Mouse (Mus musculus): ENCODE data around the gene Clcn2. TPM values are rescaled to one million over a fixed set of nuclear protein-coding genes. Genes with fewer than 3 reads are reported as not detected.

Clcn2 gene
- total RNA-seq, 4 experiments from 2014 or later, result 0.68 to 1.2 (median 1.1) TPM

GRCm38 (mm10) chr16:20657661-20658060, 59.9 kb downstream of the Clcn2 start:
- DNase-seq (ENCODE audit: low spot score in 2 of 2), result no peak

DNA sequence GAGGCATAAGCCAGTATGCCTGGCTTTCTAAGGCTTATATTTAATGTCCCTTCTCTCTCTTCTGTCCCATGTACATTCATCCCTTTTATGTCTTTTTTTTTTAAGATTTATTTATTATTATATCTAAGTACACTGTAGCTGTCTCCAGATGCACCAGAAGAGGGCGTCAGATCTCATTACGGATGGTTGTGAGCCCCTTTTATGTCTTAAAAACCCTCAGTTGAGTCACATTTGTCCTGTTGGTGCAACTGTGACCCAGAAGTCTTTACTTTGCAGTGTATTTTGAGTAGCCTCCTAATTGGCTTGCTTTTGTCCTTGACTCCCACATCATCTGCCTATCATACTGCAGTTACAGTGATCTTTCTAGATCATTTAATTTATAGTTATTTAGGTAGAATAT, 64.2 kb downstream of the Clcn2 start:
- DNase-seq (ENCODE audit: low spot score in 2 of 2), result no peak

Other genes starting within 250 kb of the Clcn2 start
- 10 to 100 TPM; 53.8 to 71.3 (median 68.1) TPM for gene Eif2b5, start 218.9 kb downstream of the Clcn2 start, total RNA-seq (2022)
- 10 to 100 TPM; 24.5 to 30.0 (median 27.2) TPM for gene Dvl3, start 200.8 kb downstream of the Clcn2 start, total RNA-seq (2022)
- gene Ap2m1, start 182.3 kb downstream of the Clcn2 start, total RNA-seq (2022), result 100 to 1,000 TPM; 113 to 138 (median 134) TPM
- gene Abcf3, start 169.2 kb downstream of the Clcn2 start, total RNA-seq (2022), result 10 to 100 TPM; 55.9 to 75.5 (median 66.6) TPM
- under 1 TPM in 1 of 4 experiments, not detected in 3; 0.13 TPM for gene Vwa5b2, start 128.3 kb downstream of the Clcn2 start, total RNA-seq (2022)
- 1 to 10 TPM; 2.4 to 6.6 (median 4.4) TPM for gene Eef1akmt4, start 106.2 kb downstream of the Clcn2 start, total RNA-seq (2022)
- gene Gm49333, start 106.1 kb downstream of the Clcn2 start, total RNA-seq (2022), result under 1 TPM in 1 of 4 experiments, not detected in 3; 0.09 TPM
- gene Alg3, start 106.0 kb downstream of the Clcn2 start, total RNA-seq (2022), result 10 to 100 TPM; 10.1 to 13.6 (median 12.2) TPM
- gene Camk2n2, start 96.5 kb downstream of the Clcn2 start, total RNA-seq (2022), result 1 to 10 TPM in 1 of 4 experiments, under 1 TPM in 3; 0.41 to 1.5 (median 0.51) TPM
- gene Ece2, start 87.9 kb downstream of the Clcn2 start, total RNA-seq (2022), result under 1 TPM in 3 of 4 experiments, not detected in 1; 0.12 to 0.40 (median 0.19) TPM
- gene Psmd2, start 66.1 kb downstream of the Clcn2 start, total RNA-seq (2022), result 100 to 1,000 TPM; 253 to 300 (median 286) TPM
- 100 to 1,000 TPM; 448 to 476 (median 451) TPM for gene Eif4g1, start 49.4 kb downstream of the Clcn2 start, total RNA-seq (2022)
- gene Fam131a, start 24.5 kb downstream of the Clcn2 start, total RNA-seq (2022), result 10 to 100 TPM; 48.8 to 74.6 (median 59.1) TPM
- gene Polr2h, start 81 bp downstream of the Clcn2 start, total RNA-seq (2022), result 10 to 100 TPM in 2 of 4 experiments, 1 to 10 TPM in 2; 7.5 to 10.5 (median 9.9) TPM
- 1 to 10 TPM; 1.3 to 2.9 (median 2.3) TPM for gene Chrd, start 15.4 kb upstream of the Clcn2 start, total RNA-seq (2022)
- gene Thpo, start 16.8 kb upstream of the Clcn2 start, total RNA-seq (2022), result 1 to 10 TPM; 4.8 to 7.1 (median 6.2) TPM

All from gastrocnemius, adult 8-10 months (tissue).